Mouse (Mus musculus) MEL (cell line): ENCODE results near the gene Arid3c. TPM values are rescaled to one million over a fixed set of nuclear protein-coding genes. Genes with fewer than 3 reads are reported as not detected.
"Not testable (repeated sequence)": the region's sequence is repeated elsewhere in the genome, so short reads cannot be mapped to it uniquely, and the experiment has no call there.

Experiments used
- DNase-seq: peaks from one replicate; pipeline ENCODE4 v3.0.0; 2011; ENCODE audit warnings: low read depth, low spot score
- H3K27ac ChIP-seq: 2 replicates; pipeline ENCODE4 v1.5.1; 2012; ENCODE audit warnings: low read depth, mild to moderate bottlenecking, control low read depth, low read length, moderate library complexity; ENCODE audit not compliant: control insufficient read depth
- H3K27me3 ChIP-seq, 2 experiments: fragments of 150-350 bp in 1 of 2; sonication (generic) in 1 of 2; 2 replicates each; pipeline ENCODE4 v1.6.1; 2012; ENCODE audit warnings: low read length in 2 of 2, mild to moderate bottlenecking in 2 of 2, improper control_type of control experiment in 1 of 2, moderate library complexity in 1 of 2; ENCODE audit not compliant: insufficient read depth in 2 of 2, control insufficient read depth in 1 of 2
- H3K36me3 ChIP-seq, 2 experiments: 2 replicates each; pipeline ENCODE4 v1.6.1; 2012 to 2014; ENCODE audit warnings: low read length in 2 of 2, improper control_type of control experiment in 1 of 2, inconsistent platforms in 1 of 2, mild to moderate bottlenecking in 1 of 2; ENCODE audit not compliant: insufficient read depth in 2 of 2, control insufficient read depth in 1 of 2
- H3K4me1 ChIP-seq, 2 experiments: fragments of 150-350 bp in 1 of 2; sonication (generic) in 1 of 2; 2 replicates each; pipeline ENCODE4 v1.6.1; 2012; ENCODE audit warnings: low read length in 2 of 2, improper control_type of control experiment in 1 of 2, mild to moderate bottlenecking in 1 of 2; ENCODE audit not compliant: insufficient read depth in 2 of 2, control insufficient read depth in 1 of 2
- H3K4me3 ChIP-seq, 2 experiments: fragments of 150-350 bp in 1 of 2; sonication (generic) in 1 of 2; 2 replicates each; pipeline ENCODE4 v1.5.1; 2012; ENCODE audit warnings: low read depth in 2 of 2, low read length in 2 of 2, mild to moderate bottlenecking in 2 of 2, moderate library complexity in 2 of 2, control low read depth in 1 of 2, improper control_type of control experiment in 1 of 2; ENCODE audit not compliant: control insufficient read depth in 1 of 2, insufficient read depth in 1 of 2
- H3K79me2 ChIP-seq: 2 replicates; pipeline ENCODE4 v1.6.1; 2012; ENCODE audit warnings: mild to moderate bottlenecking, low read length, moderate library complexity; ENCODE audit not compliant: control insufficient read depth, poor library complexity, insufficient read depth
- H3K9ac ChIP-seq: 2 replicates; pipeline ENCODE4 v1.6.1; 2012; ENCODE audit warnings: low read depth, mild to moderate bottlenecking, control low read depth, low read length, moderate library complexity; ENCODE audit not compliant: control insufficient read depth, poor library complexity, severe bottlenecking
- H3K9me3 ChIP-seq: fragments of 150-350 bp; sonication (generic); replicated peaks from 2 replicates; pipeline ENCODE4 v1.6.1; 2012; ENCODE audit warnings: mild to moderate bottlenecking, low read length, improper control_type of control experiment, moderate library complexity; ENCODE audit not compliant: insufficient read depth
- CHD2 ChIP-seq: IDR thresholded peaks from 2 replicates; pipeline ENCODE4 v1.6.1; 2011; ENCODE audit warnings: low read length, improper control_type of control experiment
- CTCF ChIP-seq, 3 experiments: IDR thresholded peaks in 2 of 3; conservative IDR thresholded peaks in 1 of 3; 2 replicates each; pipeline ENCODE4 v1.5.1; 2011 to 2012; ENCODE audit warnings: low read length in 3 of 3, low read depth in 2 of 3, mild to moderate bottlenecking in 2 of 3, improper control_type of control experiment in 1 of 3, inconsistent platforms in 1 of 3, mixed read lengths in 1 of 3, moderate library complexity in 1 of 3; ENCODE audit not compliant: control insufficient read depth in 1 of 3, insufficient read depth in 1 of 3, poor library complexity in 1 of 3, severe bottlenecking in 1 of 3
- EP300 ChIP-seq, 2 experiments: IDR thresholded peaks; 2 replicates each; pipeline ENCODE4 v1.6.1; 2011; ENCODE audit warnings: improper control_type of control experiment in 2 of 2, low read length in 2 of 2, low read depth in 1 of 2, mild to moderate bottlenecking in 1 of 2
- ETS1 ChIP-seq: IDR thresholded peaks from 2 replicates; pipeline ENCODE4 v1.6.1; 2012; ENCODE audit warnings: low read depth, mild to moderate bottlenecking, inconsistent platforms, low read length, improper control_type of control experiment, moderate library complexity
- HCFC1 ChIP-seq: IDR thresholded peaks from 2 replicates; pipeline ENCODE4 v1.6.1; 2012; ENCODE audit warnings: low read depth, mild to moderate bottlenecking, inconsistent platforms, low read length, improper control_type of control experiment, moderate library complexity
- JUND ChIP-seq: IDR thresholded peaks from 2 replicates; pipeline ENCODE4 v1.6.1; 2011; ENCODE audit warnings: low read depth, mild to moderate bottlenecking, improper control_type of control experiment, low read length
- MXI1 ChIP-seq: IDR thresholded peaks from 2 replicates; pipeline ENCODE4 v1.6.1; 2011; ENCODE audit warnings: mild to moderate bottlenecking, low read depth, low read length, improper control_type of control experiment
- MYB ChIP-seq: IDR thresholded peaks from 2 replicates; pipeline ENCODE4 v1.6.1; 2011; ENCODE audit warnings: mild to moderate bottlenecking, low read depth, low read length, improper control_type of control experiment
- NRF1 ChIP-seq: IDR thresholded peaks from 2 replicates; pipeline ENCODE4 v1.6.1; 2014; ENCODE audit warnings: low read depth, mild to moderate bottlenecking, inconsistent platforms, low read length, improper control_type of control experiment, moderate library complexity; ENCODE audit not compliant: poor library complexity, insufficient read depth, severe bottlenecking
- POLR2A ChIP-seq, 2 experiments: IDR thresholded peaks; 2 replicates each; pipeline ENCODE4 v1.6.1; 2011 to 2012; ENCODE audit warnings: low read length in 2 of 2, mild to moderate bottlenecking in 2 of 2, control low read depth in 1 of 2, improper control_type of control experiment in 1 of 2, low read depth in 1 of 2, moderate library complexity in 1 of 2; ENCODE audit not compliant: control insufficient read depth in 1 of 2, insufficient read depth in 1 of 2, poor library complexity in 1 of 2
- RCOR1 ChIP-seq: IDR thresholded peaks from 2 replicates; pipeline ENCODE4 v1.6.1; 2012; ENCODE audit warnings: low read depth, mild to moderate bottlenecking, inconsistent platforms, low read length, improper control_type of control experiment
- TBP ChIP-seq: IDR thresholded peaks from 2 replicates; pipeline ENCODE4 v1.8.0; 2011; ENCODE audit warnings: low read depth, low read length, improper control_type of control experiment
- USF2 ChIP-seq, 2 experiments: IDR thresholded peaks; 2 replicates each; pipeline ENCODE4 v1.6.1; 2011 to 2012; ENCODE audit warnings: improper control_type of control experiment in 2 of 2, low read length in 2 of 2, borderline replicate concordance in 1 of 2, inconsistent platforms in 1 of 2, low read depth in 1 of 2, mild to moderate bottlenecking in 1 of 2; ENCODE audit not compliant: insufficient read depth in 1 of 2
- polyA plus RNA-seq, 2 experiments: library from polyadenylated mRNA; stranded (reverse) in 1 of 2; unstranded in 1 of 2; fragments of >175 nt in 1 of 2; fragments of >200 nt in 1 of 2; gene quantifications; 2 replicates each; pipeline versions ENCODE4 v1.2.1 to v1.2.4; 2012; ENCODE audit warnings: low replicate concordance in 2 of 2, low read depth in 1 of 2; ENCODE audit not compliant: insufficient read length in 2 of 2, insufficient read depth in 1 of 2, missing spikeins in 1 of 2
- total RNA-seq: library from RNA; depleted of rRNA; stranded (reverse); fragments of 300-350 nt; gene quantifications from 2 replicates; pipeline ENCODE4 v1.2.3, GENCODE M21; 2012

Gene Arid3c
- total and polyA plus RNA-seq, 3 experiments, result 0.13 TPM; not detected in 2

- no peak for TF ChIP-seq ETS1
- peak in 2 of 3 experiments; percentile 35 to 53; a peak in 5 of 6 replicates for TF ChIP-seq CTCF (IDR thresholded peaks at IDR 0.05 in 2 of 3, conservative IDR thresholded peaks at IDR 0.05 in 1 of 3; ENCODE audit: control insufficient read depth in 1 of 3, insufficient read depth in 1 of 3, low read depth in 2 of 3, low read length in 3 of 3, poor library complexity in 1 of 3, severe bottlenecking in 1 of 3)
- TF ChIP-seq EP300 (IDR thresholded peaks at IDR 0.05; ENCODE audit: low read depth in 1 of 2, low read length in 2 of 2), result no peak
- TF ChIP-seq MXI1, result no peak
- TF ChIP-seq NRF1, result no peak
- TF ChIP-seq TBP, result no peak
- TF ChIP-seq CHD2, result no peak
- H3K4me1 ChIP-seq, result no peaks in the 10 kb centered on the region
- H3K9me3 ChIP-seq, result no peaks in the 10 kb centered on the region
- H3K36me3 ChIP-seq, result no peaks in the 10 kb centered on the region
- no peak overlapping the region for H3K27ac ChIP-seq
- no peak for DNase-seq
- H3K4me3 ChIP-seq, result no peak overlapping the region
- H3K79me2 ChIP-seq, result no peaks in the 10 kb centered on the region
- no peak overlapping the region for H3K9ac ChIP-seq
- H3K27me3 ChIP-seq, result no peaks in the 10 kb centered on the region
Measured at GRCm38 (mm10) chr4:41705922-41706754, 24.8 kb downstream of the Arid3c start.

GRCm38 (mm10) chr4:41704651-41705050 is 26.3 kb downstream of the Arid3c start:
- Histone ChIP-seq H3K4me1 (no peaks in the 10 kb centered on the region), H3K27me3 (no peaks in the 10 kb centered on the region), H3K79me2 (no peaks in the 10 kb centered on the region), H3K9ac (no peak overlapping the region), H3K4me3 (no peak overlapping the region), H3K27ac (no peak overlapping the region), H3K36me3 (no peaks in the 10 kb centered on the region), H3K9me3 (no peaks in the 10 kb centered on the region)
- TF ChIP-seq TBP, result no peak
- no peak for TF ChIP-seq USF2 (IDR thresholded peaks at IDR 0.05; ENCODE audit: borderline replicate concordance in 1 of 2, insufficient read depth in 1 of 2, low read depth in 1 of 2, low read length in 2 of 2)
- no peak for TF ChIP-seq CTCF (IDR thresholded peaks at IDR 0.05 in 2 of 3, conservative IDR thresholded peaks at IDR 0.05 in 1 of 3; ENCODE audit: control insufficient read depth in 1 of 3, insufficient read depth in 1 of 3, low read depth in 2 of 3, low read length in 3 of 3, poor library complexity in 1 of 3, severe bottlenecking in 1 of 3)
- TF ChIP-seq JUND, result no peak
- no peak for TF ChIP-seq RCOR1
- TF ChIP-seq ETS1, result no peak
- TF ChIP-seq HCFC1, result no peak
- TF ChIP-seq POLR2A (IDR thresholded peaks at IDR 0.05; ENCODE audit: control insufficient read depth in 1 of 2, insufficient read depth in 1 of 2, low read depth in 1 of 2, low read length in 2 of 2, poor library complexity in 1 of 2), result no peak
- TF ChIP-seq MYB, result no peak
- no peak for TF ChIP-seq MXI1
- no peak for DNase-seq

- not testable (repeated sequence) for H3K9ac ChIP-seq, H3K79me2 ChIP-seq, H3K27ac ChIP-seq, DNase-seq, H3K27me3 ChIP-seq, H3K36me3 ChIP-seq, H3K9me3 ChIP-seq, H3K4me3 ChIP-seq, H3K4me1 ChIP-seq
Measured at GRCm38 (mm10) chr4:41702226-41702625, 28.7 kb downstream of the Arid3c start.

GRCm38 (mm10) chr4:41700224-41700623 is 30.7 kb downstream of the Arid3c start:
- not testable (repeated sequence) for H3K36me3 ChIP-seq, H3K9ac ChIP-seq, H3K27me3 ChIP-seq, DNase-seq, H3K4me3 ChIP-seq, H3K79me2 ChIP-seq, H3K9me3 ChIP-seq, H3K4me1 ChIP-seq, H3K27ac ChIP-seq

GRCm38 (mm10) chr4:41699783-41700182 is 31.2 kb downstream of the Arid3c start, which contains the start of gene Il11ra1:
Gene Il11ra1 (plus strand): TSS chr4:41699989.
- H3K36me3 ChIP-seq, H3K27ac ChIP-seq, H3K9ac ChIP-seq, H3K4me3 ChIP-seq, H3K27me3 ChIP-seq, H3K9me3 ChIP-seq, H3K79me2 ChIP-seq, H3K4me1 ChIP-seq, DNase-seq: not testable (repeated sequence)
